Mouse (Mus musculus): ENCODE data around the gene Pgrmc2.

Gene Pgrmc2

GRCm38 (mm10) chr3:41082885-41083789 lies at the start of gene Pgrmc2:
TSS of gene Pgrmc2 (minus strand) at chr3:41083046.
- DNase-seq (ENCODE audit: low spot score in 2 of 2) = peak; percentile 97 to 99

- no peak for DNase-seq (ENCODE audit: low spot score in 2 of 2)
Observed at GRCm38 (mm10) chr3:41124000-41124294, 41.1 kb upstream of the Pgrmc2 start.

- no peak for DNase-seq (ENCODE audit: low spot score in 2 of 2)
Observed at GRCm38 (mm10) chr3:41123190-41123999, 40.5 kb upstream of the Pgrmc2 start.

- no peak for DNase-seq (ENCODE audit: low spot score in 2 of 2)
Observed at GRCm38 (mm10) chr3:41118173-41118572, 35.3 kb upstream of the Pgrmc2 start.

GRCm38 (mm10) chr3:41117447-41117846 lies 34.6 kb upstream of the Pgrmc2 start:
- no peak for DNase-seq (ENCODE audit: low spot score in 2 of 2)

GRCm38 (mm10) chr3:41113186-41113585 lies 30.3 kb upstream of the Pgrmc2 start:
- DNase-seq (ENCODE audit: low spot score in 2 of 2) = no peak

- DNase-seq (ENCODE audit: low spot score in 2 of 2) = no peak
Observed at GRCm38 (mm10) chr3:41108306-41108785, 25.5 kb upstream of the Pgrmc2 start.

- DNase-seq (ENCODE audit: low spot score in 2 of 2) = no peak
Observed at GRCm38 (mm10) chr3:41107600-41108305, 24.9 kb upstream of the Pgrmc2 start.

- no peak for DNase-seq (ENCODE audit: low spot score in 2 of 2)
Observed at GRCm38 (mm10) chr3:41101905-41102304, 19.1 kb upstream of the Pgrmc2 start.

- no peak for DNase-seq (ENCODE audit: low spot score in 2 of 2)
Observed at GRCm38 (mm10) chr3:41100157-41100556, 17.3 kb upstream of the Pgrmc2 start.

- no peak for DNase-seq (ENCODE audit: low spot score in 2 of 2)
Observed at GRCm38 (mm10) chr3:41099672-41100071, 16.8 kb upstream of the Pgrmc2 start.

GRCm38 (mm10) chr3:41093210-41093609 lies 10.4 kb upstream of the Pgrmc2 start:
- DNase-seq (ENCODE audit: low spot score in 2 of 2) = no peak

- DNase-seq (ENCODE audit: low spot score in 2 of 2) = no peak
Observed at GRCm38 (mm10) chr3:41092311-41092710, 9.5 kb upstream of the Pgrmc2 start.

- DNase-seq (ENCODE audit: low spot score in 2 of 2) = no peak
Observed at GRCm38 (mm10) chr3:41090839-41091238, 8.0 kb upstream of the Pgrmc2 start.

GRCm38 (mm10) chr3:41087071-41087470 lies 4.2 kb upstream of the Pgrmc2 start:
- no peak for DNase-seq (ENCODE audit: low spot score in 2 of 2)

- DNase-seq (ENCODE audit: low spot score in 2 of 2) = no peak
Observed at GRCm38 (mm10) chr3:41084421-41084820, 1.6 kb upstream of the Pgrmc2 start.

- no peak for DNase-seq (ENCODE audit: low spot score in 2 of 2)
Observed at GRCm38 (mm10) chr3:41083790-41084112, 905 bp upstream of the Pgrmc2 start.

- DNase-seq (ENCODE audit: low spot score in 2 of 2) = no peak
Observed at GRCm38 (mm10) chr3:41082520-41082884, 344 bp downstream of the Pgrmc2 start.

GRCm38 (mm10) chr3:41081474-41082301 lies 1.2 kb downstream of the Pgrmc2 start:
- DNase-seq (ENCODE audit: low spot score in 2 of 2) = peak; percentile 16 to 52

- DNase-seq (ENCODE audit: low spot score in 2 of 2) = no peak
Observed at GRCm38 (mm10) chr3:41080724-41081123, 2.1 kb downstream of the Pgrmc2 start.

- no peak for DNase-seq (ENCODE audit: low spot score in 2 of 2)
Observed at GRCm38 (mm10) chr3:41078673-41079072, 4.2 kb downstream of the Pgrmc2 start.
